Mouse (Mus musculus) midbrain, embryonic 12.5 days (tissue): ENCODE measurements around the gene Hist1h2bf. TPM values are rescaled to one million over a fixed set of nuclear protein-coding genes. Genes with fewer than 3 reads are reported as not detected.
A peak's percentile ranks its signal among the peaks of the same experiment; 100 is the strongest.
"Not testable (repeated sequence)": the region's sequence is repeated elsewhere in the genome, so short reads cannot be mapped to it uniquely, and the experiment has no call there.

Experiments
- ATAC-seq: fragments of 200-750 bp; cut with Nextera tagmentation; 2 replicates; pipeline ENCODE4 v1.8.0; 2017; ENCODE audit warnings: low read depth, moderate TSS enrichment, moderate library complexity; ENCODE audit not compliant: low FRiP score
- H3K27ac ChIP-seq: fragments of 300-500 bp; sonication (generic); replicated peaks from 2 replicates; pipeline ENCODE4 v1.5.1; 2016; ENCODE audit warnings: mild to moderate bottlenecking
- H3K27me3 ChIP-seq: fragments of 300-500 bp; sonication (generic); 2 replicates; pipeline ENCODE4 v1.6.1; 2016; ENCODE audit warnings: mild to moderate bottlenecking
- H3K36me3 ChIP-seq: fragments of 300-500 bp; sonication (generic); 2 replicates; pipeline ENCODE4 v1.6.1; 2016
- H3K4me1 ChIP-seq: fragments of 300-500 bp; sonication (generic); 2 replicates; pipeline ENCODE4 v1.6.1; 2016
- H3K4me2 ChIP-seq: fragments of 300-500 bp; sonication (generic); replicated peaks from 2 replicates; pipeline ENCODE4 v1.6.1; 2016; ENCODE audit warnings: mild to moderate bottlenecking, moderate library complexity
- H3K4me3 ChIP-seq: fragments of 300-500 bp; sonication (generic); 2 replicates; pipeline ENCODE4 v1.5.1; 2016; ENCODE audit warnings: mild to moderate bottlenecking
- H3K9ac ChIP-seq: fragments of 300-500 bp; sonication (generic); replicated peaks from 2 replicates; pipeline ENCODE4 v1.6.1; 2016; ENCODE audit warnings: mild to moderate bottlenecking, moderate library complexity
- H3K9me3 ChIP-seq: fragments of 300-500 bp; sonication (generic); 2 replicates; pipeline ENCODE4 v1.6.1; 2016; ENCODE audit warnings: mild to moderate bottlenecking
- WGBS: fragments of 180-500 bp; shearing (Covaris S2); methylation state at CpG from one replicate; pipeline ENCODE4 v1.1.7; 2016; 5-methylcytosine and 5-hydroxymethylcytosine counted together
- polyA plus RNA-seq: library from polyadenylated mRNA; unstranded; fragments of >200 nt; fragmentation: Nextera tagmentation; extraction: Ambion mirVana; gene quantifications from 2 replicates; pipeline ENCODE4 v1.2.1, GENCODE M21; 2016

Gene Hist1h2bf
- polyA plus RNA-seq: 4.5 and 5.1 TPM in 2 replicates

DNA sequence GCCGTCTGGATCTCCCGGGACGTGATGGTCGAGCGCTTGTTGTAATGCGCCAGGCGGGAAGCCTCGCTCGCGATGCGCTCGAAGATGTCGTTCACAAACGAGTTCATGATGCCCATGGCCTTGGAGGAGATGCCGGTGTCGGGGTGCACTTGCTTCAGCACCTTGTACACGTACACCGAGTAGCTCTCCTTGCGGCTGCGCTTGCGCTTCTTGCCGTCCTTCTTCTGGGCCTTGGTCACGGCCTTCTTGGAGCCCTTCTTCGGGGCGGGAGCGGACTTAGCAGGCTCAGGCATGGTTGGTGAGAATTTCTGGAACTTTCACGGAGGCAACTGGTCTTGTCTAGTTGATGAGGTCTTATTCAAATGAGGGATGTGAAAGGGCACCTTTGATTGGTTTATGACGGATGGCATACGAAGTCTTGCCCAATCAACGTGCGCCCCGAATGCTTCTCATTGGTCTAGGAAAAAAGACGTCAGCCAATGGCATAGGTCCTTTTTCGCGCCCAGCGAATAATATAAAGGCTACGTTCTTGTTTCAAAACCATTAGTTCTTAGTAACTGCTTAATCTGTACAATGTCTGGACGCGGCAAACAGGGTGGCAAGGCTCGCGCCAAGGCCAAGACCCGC, at the start of gene Hist1h2bf, which contains the start of gene Hist1h2ad:
Gene Hist1h2bf, minus strand, starts transcription at position 299 of the 627 bp plus-strand sequence.
Gene Hist1h2ad, plus strand, starts transcription at position 484 of the 627 bp plus-strand sequence.
- Histone ChIP-seq H3K9ac (peak within 1 kb of the TSS; percentile 46; the same call in 1 of the 2 replicates), H3K4me3 (peak within 1 kb of the TSS; percentile 47), H3K4me2 (peak within 1 kb of the TSS; percentile 68), H3K27ac (peak within 1 kb of the TSS; percentile 87), H3K4me1 (peaks cover 32% of the 10 kb centered on the region)
- under 1% methylated on average over 42 of the region's 42 CpGs for WGBS
- not testable (repeated sequence) for H3K27me3 ChIP-seq, H3K9me3 ChIP-seq, H3K36me3 ChIP-seq
- ATAC-seq: peak; percentile 89

- H3K4me1 ChIP-seq: peaks cover 15% of the 10 kb centered on the region
- H3K27me3 ChIP-seq: peaks cover 6% of the 10 kb centered on the region; the same call in 1 of the 2 replicates
- H3K36me3 ChIP-seq: no peaks in the 10 kb centered on the region
- H3K27ac ChIP-seq: peak overlapping the region; percentile 97
- no peaks in the 10 kb centered on the region for H3K9me3 ChIP-seq
- H3K4me2 ChIP-seq: peak overlapping the region; percentile 93
- 24% methylated on average over 7 of the region's 7 CpGs for WGBS
- peak overlapping the region; percentile 65 for H3K4me3 ChIP-seq
- ATAC-seq: no peak
- peak overlapping the region; percentile 93 for H3K9ac ChIP-seq
Measured at GRCm38 (mm10) chr13:23622861-23623450, 49.0 kb upstream of the Hist1h2bf start.

DNA sequence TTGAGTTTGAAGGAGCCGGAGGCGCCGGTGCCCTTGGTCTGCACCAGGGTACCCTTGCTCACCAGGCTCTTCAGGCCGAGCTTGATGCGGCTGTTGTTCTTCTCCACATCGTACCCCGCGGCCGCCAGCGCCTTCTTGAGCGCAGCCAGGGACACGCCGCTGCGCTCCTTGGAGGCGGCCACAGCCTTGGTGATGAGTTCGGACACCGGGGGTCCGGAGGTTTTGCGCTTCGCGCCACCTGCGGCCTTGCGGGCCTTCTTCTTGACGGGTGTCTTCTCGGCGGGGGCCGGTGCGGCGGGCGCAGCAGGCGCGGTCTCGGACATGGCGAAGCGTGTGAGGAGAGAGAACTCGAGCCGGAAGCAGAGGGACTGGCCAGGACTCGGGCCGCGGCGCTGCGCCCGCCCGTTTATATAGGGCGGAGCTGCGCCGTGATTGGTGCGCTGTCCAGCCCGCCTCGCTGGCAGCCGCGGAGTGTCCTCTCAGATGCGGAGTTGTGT, 48.2 kb upstream of the Hist1h2bf start, which contains the start of gene Hist1h1e:
Gene Hist1h1e, minus strand, starts transcription at position 384 of the 497 bp plus-strand sequence.
- H3K36me3 ChIP-seq: not testable (repeated sequence)
- WGBS: under 1% methylated on average over 43 of the region's 53 CpGs

GRCm38 (mm10) chr13:23621532-23622174, 47.7 kb upstream of the Hist1h2bf start:
- Histone ChIP-seq H3K4me3 (peak overlapping the region; percentile 65), H3K27ac (peak overlapping the region; percentile 97), H3K4me2 (peak overlapping the region; percentile 93), H3K9ac (peak overlapping the region; percentile 93), H3K4me1 (peaks cover 15% of the 10 kb centered on the region), H3K36me3 (no peaks in the 10 kb centered on the region), H3K9me3 (no peaks in the 10 kb centered on the region), H3K27me3 (peaks cover 6% of the 10 kb centered on the region; the same call in 1 of the 2 replicates)
- WGBS: 0% methylated on average over 18 of the region's 18 CpGs
- ATAC-seq: peak; percentile 76

More for the DNA sequence above, 48.2 kb upstream of the Hist1h2bf start, which contains the start of gene Hist1h1e:
- H3K9ac ChIP-seq: peak within 1 kb of the TSS; percentile 93
- peak within 1 kb of the TSS; percentile 97 for H3K27ac ChIP-seq
- H3K4me1 ChIP-seq: peaks cover 15% of the 10 kb centered on the region
- not testable (repeated sequence) for H3K9me3 ChIP-seq, H3K27me3 ChIP-seq
- peak within 1 kb of the TSS; percentile 93 for H3K4me2 ChIP-seq
- ATAC-seq: peak; percentile 96
- peak within 1 kb of the TSS; percentile 65 for H3K4me3 ChIP-seq

GRCm38 (mm10) chr13:23620733-23621531, 46.9 kb upstream of the Hist1h2bf start, which contains the start of gene Hist1h2be:
TSS of gene Hist1h2be (minus strand) at chr13:23621124.
- Histone ChIP-seq H3K36me3 (no peaks in the 10 kb centered on the region), H3K4me2 (peak within 1 kb of the TSS; percentile 93), H3K27ac (peak within 1 kb of the TSS; percentile 97), H3K4me3 (peak within 1 kb of the TSS; percentile 65), H3K27me3 (peaks cover 6% of the 10 kb centered on the region; the same call in 1 of the 2 replicates), H3K9me3 (no peaks in the 10 kb centered on the region), H3K9ac (peak within 1 kb of the TSS; percentile 93), H3K4me1 (peaks cover 15% of the 10 kb centered on the region)
- under 1% methylated on average over 27 of the region's 27 CpGs for WGBS
- ATAC-seq: peak; percentile 85

GRCm38 (mm10) chr13:23620056-23620732, 46.2 kb upstream of the Hist1h2bf start:
- H3K9me3 ChIP-seq: no peaks in the 10 kb centered on the region
- peak overlapping the region; percentile 68 for H3K9ac ChIP-seq
- no peaks in the 10 kb centered on the region for H3K36me3 ChIP-seq
- peak overlapping the region; percentile 65 for H3K4me3 ChIP-seq
- ATAC-seq: no peak
- H3K4me1 ChIP-seq: peaks cover 15% of the 10 kb centered on the region
- H3K4me2 ChIP-seq: peak overlapping the region; percentile 93
- peak overlapping the region; percentile 97 for H3K27ac ChIP-seq
- 59% methylated on average over 12 of the region's 12 CpGs for WGBS
- peaks cover 2% of the 10 kb centered on the region; the same call in 1 of the 2 replicates for H3K27me3 ChIP-seq

GRCm38 (mm10) chr13:23611638-23612037, 37.6 kb upstream of the Hist1h2bf start:
- no peaks in the 10 kb centered on the region for H3K36me3 ChIP-seq
- no peak overlapping the region for H3K27ac ChIP-seq
- H3K4me1 ChIP-seq: no peaks in the 10 kb centered on the region
- no peaks in the 10 kb centered on the region for H3K27me3 ChIP-seq
- H3K9ac ChIP-seq: no peak overlapping the region
- WGBS: 83% methylated on average over 3 of the region's 3 CpGs
- H3K4me3 ChIP-seq: no peak overlapping the region
- no peaks in the 10 kb centered on the region for H3K9me3 ChIP-seq
- ATAC-seq: no peak
- H3K4me2 ChIP-seq: no peak overlapping the region

DNA sequence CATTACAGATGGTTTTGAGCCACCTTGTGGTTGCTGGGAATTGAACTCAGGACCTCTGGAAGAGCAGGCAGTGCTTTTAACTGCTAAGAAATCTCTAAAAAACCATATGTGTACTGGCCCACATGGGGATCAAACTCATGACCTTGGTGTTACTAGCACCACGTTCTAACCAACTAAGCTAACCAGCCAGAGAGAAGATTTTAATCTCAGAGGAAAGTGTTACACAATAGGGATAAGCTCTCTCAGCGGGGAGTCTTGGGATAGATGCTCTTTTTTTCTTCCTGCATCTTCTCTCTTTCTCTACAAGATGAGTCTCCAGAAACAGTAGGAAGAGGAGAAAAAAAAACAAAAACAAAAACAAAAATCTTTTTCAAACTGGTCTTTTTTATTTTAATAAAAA, 36.4 kb upstream of the Hist1h2bf start:
- Histone ChIP-seq H3K27me3 (no peaks in the 10 kb centered on the region), H3K36me3 (no peaks in the 10 kb centered on the region), H3K9me3 (no peaks in the 10 kb centered on the region), H3K4me2 (no peak overlapping the region), H3K4me1 (no peaks in the 10 kb centered on the region), H3K9ac (no peak overlapping the region), H3K27ac (no peak overlapping the region), H3K4me3 (no peak overlapping the region)
- 59% methylated on average over 2 of the region's 2 CpGs for WGBS
- no peak for ATAC-seq

DNA sequence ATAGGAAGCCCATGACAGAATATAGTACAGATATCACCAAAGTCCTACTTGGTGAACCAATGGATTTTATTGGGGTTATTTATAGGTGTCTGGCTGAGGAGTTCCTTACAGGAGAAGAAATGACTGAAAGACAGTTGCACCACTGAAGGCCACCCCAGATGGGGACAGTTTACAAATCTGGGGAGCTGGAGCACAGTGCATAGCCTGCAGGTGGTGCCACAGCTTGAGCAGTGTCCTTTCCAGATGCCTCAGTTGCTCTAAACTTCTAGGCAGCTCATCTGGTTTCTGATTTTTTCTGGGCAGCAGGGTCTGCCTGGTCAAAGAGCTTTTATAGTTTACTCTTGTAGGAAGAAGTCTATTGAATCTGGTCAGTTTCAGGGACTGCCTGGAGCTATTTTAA, 35.8 kb upstream of the Hist1h2bf start:
- no peak for ATAC-seq
- Histone ChIP-seq H3K4me2 (no peak overlapping the region), H3K9ac (no peak overlapping the region), H3K4me3 (no peak overlapping the region), H3K36me3 (no peaks in the 10 kb centered on the region), H3K27ac (no peak overlapping the region), H3K27me3 (no peaks in the 10 kb centered on the region), H3K9me3 (no peaks in the 10 kb centered on the region), H3K4me1 (no peaks in the 10 kb centered on the region)

- no peaks in the 10 kb centered on the region for H3K9me3 ChIP-seq
- H3K36me3 ChIP-seq: no peaks in the 10 kb centered on the region
- WGBS: 89% methylated on average over 4 of the region's 4 CpGs
- ATAC-seq: no peak
- H3K4me2 ChIP-seq: no peak overlapping the region
- H3K4me3 ChIP-seq: no peak overlapping the region
- no peak overlapping the region for H3K27ac ChIP-seq
- no peaks in the 10 kb centered on the region for H3K4me1 ChIP-seq
- H3K27me3 ChIP-seq: no peaks in the 10 kb centered on the region
- H3K9ac ChIP-seq: no peak overlapping the region
Measured at GRCm38 (mm10) chr13:23609209-23609608, 35.2 kb upstream of the Hist1h2bf start.

GRCm38 (mm10) chr13:23605052-23605451, 31.1 kb upstream of the Hist1h2bf start:
- H3K27me3 ChIP-seq: no peaks in the 10 kb centered on the region
- H3K36me3 ChIP-seq: no peaks in the 10 kb centered on the region
- no peak for ATAC-seq
- no peak overlapping the region for H3K27ac ChIP-seq
- no peaks in the 10 kb centered on the region for H3K4me1 ChIP-seq
- H3K4me3 ChIP-seq: no peak overlapping the region
- H3K9me3 ChIP-seq: no peaks in the 10 kb centered on the region
- H3K4me2 ChIP-seq: no peak overlapping the region
- no peak overlapping the region for H3K9ac ChIP-seq
- 91% methylated on average over 3 of the region's 3 CpGs for WGBS
